Mouse (Mus musculus) liver, embryonic 14.5 days (tissue): ENCODE measurements around the gene Neurl1b.

ENCODE experiments used
- CTCF ChIP-seq: IDR thresholded peaks from 2 replicates; pipeline ENCODE4 v1.5.1; 2016; ENCODE audit warnings: antibody characterized with exemption, low read depth, control low read depth
- EP300 ChIP-seq: IDR thresholded peaks from 2 replicates; pipeline ENCODE4 v1.6.1; 2016; ENCODE audit warnings: antibody characterized with exemption, low read depth

DNA sequence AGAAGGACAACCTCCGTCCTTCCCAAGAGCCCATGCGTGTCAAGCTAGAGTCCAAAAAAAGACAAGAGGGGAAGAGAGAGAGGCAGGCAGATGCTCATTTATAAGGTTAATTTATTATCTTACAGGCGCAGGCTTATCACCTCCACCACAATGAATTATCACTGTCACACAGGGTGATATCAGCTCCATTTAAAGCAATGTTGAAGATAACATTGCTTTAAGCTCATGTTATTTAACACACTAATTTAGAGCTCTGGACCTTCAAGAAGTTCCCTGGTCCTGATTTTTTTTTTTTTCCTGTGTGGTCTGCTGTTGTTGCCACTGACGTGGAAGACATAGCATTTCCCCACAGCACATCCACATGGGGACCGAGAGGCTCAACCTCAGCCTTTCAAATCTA, 1.7 kb upstream of the Neurl1b start:
- TF ChIP-seq EP300 (no peak), CTCF (no peak)
